Mouse (Mus musculus) neutrophil, adult 5-6 weeks (primary cell): ENCODE results near the gene Ift140. TPM values are rescaled to one million over a fixed set of nuclear protein-coding genes. Genes with fewer than 3 reads are reported as not detected.

Experiments used
- total RNA-seq: library from RNA; stranded (forward); fragments of 200-1000 nt; gene quantifications from 2 replicates; pipeline ENCODE4 v1.2.3, GENCODE M21; 2017

Ift140 gene
- total RNA-seq, 1 experiment from 2014 or later = 40.9 TPM

Other genes with a start within 250 kb of the Ift140 start
- not detected in 2 replicates for gene Meiob, start 211.8 kb upstream of the Ift140 start, total RNA-seq
- gene Hagh, start 175.9 kb upstream of the Ift140 start, total RNA-seq = 17.9 and 28.0 TPM in 2 replicates
- gene Fahd1, start 165.7 kb upstream of the Ift140 start, total RNA-seq = 2.9 and 4.0 TPM in 2 replicates
- not detected in 2 replicates for gene Igfals, start 150.1 kb upstream of the Ift140 start, total RNA-seq
- gene Nubp2, start 129.7 kb upstream of the Ift140 start, total RNA-seq = 26.3 and 32.4 TPM in 2 replicates
- gene Spsb3, start 129.4 kb upstream of the Ift140 start, total RNA-seq = 19.7 and 24.6 TPM in 2 replicates
- 26.3 and 30.2 TPM in 2 replicates for gene Eme2, start 121.0 kb upstream of the Ift140 start, total RNA-seq
- gene Mrps34, start 121.0 kb upstream of the Ift140 start, total RNA-seq = 9.4 and 15.3 TPM in 2 replicates
- 26.1 and 34.3 TPM in 2 replicates for gene Nme3, start 119.6 kb upstream of the Ift140 start, total RNA-seq
- 115 and 127 TPM in 2 replicates for gene Mapk8ip3, start 79.1 kb upstream of the Ift140 start, total RNA-seq
- 20.0 and 20.6 TPM in 2 replicates for gene Jpt2, start 55.4 kb upstream of the Ift140 start, total RNA-seq
- gene Cramp1l, start 297 bp upstream of the Ift140 start, total RNA-seq = 18.3 and 20.7 TPM in 2 replicates
- not detected in 2 replicates for gene Tmem204, start 67.5 kb downstream of the Ift140 start, total RNA-seq
- 17.4 and 19.6 TPM in 2 replicates for gene Telo2, start 99.9 kb downstream of the Ift140 start, total RNA-seq
- not detected in 2 replicates for gene Ptx4, start 104.7 kb downstream of the Ift140 start, total RNA-seq
- gene Clcn7, start 117.3 kb downstream of the Ift140 start, total RNA-seq = 21.5 and 25.0 TPM in 2 replicates
- gene Ccdc154, start 146.4 kb downstream of the Ift140 start, total RNA-seq = 0.12 TPM in 1 of 2 replicates, not detected in the other
- not detected in 2 replicates for gene Gm38655, start 159.4 kb downstream of the Ift140 start, total RNA-seq
- gene BC003965, start 168.5 kb downstream of the Ift140 start, total RNA-seq = 6.8 TPM in 2 replicates
- 20.4 and 23.8 TPM in 2 replicates for gene Unkl, start 172.3 kb downstream of the Ift140 start, total RNA-seq
- gene Gnptg, start 224.0 kb downstream of the Ift140 start, total RNA-seq = 14.4 and 19.4 TPM in 2 replicates
- 19.8 and 20.5 TPM in 2 replicates for gene Tsr3, start 224.1 kb downstream of the Ift140 start, total RNA-seq
- 5.4 and 7.8 TPM in 2 replicates for gene Baiap3, start 240.3 kb downstream of the Ift140 start, total RNA-seq